Mouse (Mus musculus) testis, adult 10 weeks (tissue): ENCODE data around the gene Pnlip. TPM values are rescaled to one million over a fixed set of nuclear protein-coding genes. Genes with fewer than 3 reads are reported as not detected.

Experiments used
- polyA plus RNA-seq: library from polyadenylated mRNA; stranded (reverse); fragments of 350-450 nt; fragmentation: Illumina TruSeq; extraction: RNeasy Lipid Tissue Mini Kit (QIAGEN cat#74804); gene quantifications from one replicate; pipeline ENCODE4 v1.2.3, GENCODE M21; 2014; ENCODE audit warnings: low read depth, low replicate concordance

The Pnlip gene
- 0.78 TPM for polyA plus RNA-seq

DNA sequence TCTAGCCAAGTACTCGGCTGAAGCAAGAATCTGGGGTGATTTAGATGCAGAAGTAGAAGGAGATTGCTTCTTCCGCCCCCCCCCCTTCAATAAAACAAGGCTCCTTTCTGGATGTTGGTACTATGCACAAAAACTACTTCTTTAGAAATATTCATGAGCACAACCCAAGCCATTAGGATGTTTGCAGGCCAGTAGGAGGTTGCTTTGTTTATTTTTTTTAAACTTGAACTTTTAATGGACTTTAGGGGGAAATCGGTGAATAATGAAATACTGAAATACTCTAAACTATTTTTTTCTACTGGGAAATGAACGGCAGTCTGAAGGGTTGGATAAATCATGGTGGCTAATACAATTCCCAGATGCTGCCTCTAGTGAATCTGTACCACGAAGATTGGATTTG lies at the start of gene Pnlip:
Gene Pnlip, plus strand, starts transcription at position 301 of the 400 bp plus-strand sequence.

DNA sequence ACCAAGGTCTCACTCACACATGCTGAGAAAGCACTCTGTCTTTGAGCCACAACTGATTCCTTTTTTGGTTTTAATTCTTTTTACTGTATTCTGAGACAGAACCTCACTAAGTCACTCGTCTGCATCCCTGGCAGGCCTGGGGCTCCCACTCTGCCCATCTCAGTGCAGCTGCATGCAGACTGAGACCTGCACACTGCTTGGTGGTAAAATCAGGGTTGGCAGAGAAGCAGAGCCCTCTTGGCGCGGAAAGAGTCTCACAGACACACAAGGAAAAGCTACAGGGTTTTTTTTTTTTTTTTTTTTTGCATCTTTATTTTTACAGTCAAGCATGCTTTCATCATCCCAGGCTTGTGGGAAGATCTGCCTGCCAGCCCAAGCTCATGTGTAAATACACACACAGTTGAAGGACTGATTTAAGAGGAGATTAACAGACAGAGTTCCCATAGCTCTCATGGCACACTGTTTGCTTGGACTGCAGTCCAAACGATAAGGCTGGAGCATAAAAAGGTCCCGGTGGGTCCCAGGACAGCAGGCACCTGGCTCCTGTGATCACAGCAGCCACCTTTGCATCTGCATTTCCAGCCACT lies 76.2 kb downstream of the Pnlip start, which contains the start of gene Pnliprp1:
Gene Pnliprp1, plus strand, starts transcription at position 443 of the 587 bp plus-strand sequence.

Other genes with a start within 250 kb of the Pnlip start
- 1.5 TPM for gene Gfra1, start 196.6 kb upstream of the Pnlip start, polyA plus RNA-seq
- gene Ccdc172, start 140.5 kb upstream of the Pnlip start, polyA plus RNA-seq: 85.4 TPM
- not detected for gene Pnliprp1, start 76.4 kb downstream of the Pnlip start, polyA plus RNA-seq
- 0.56 TPM for gene Pnliprp2, start 107.2 kb downstream of the Pnlip start, polyA plus RNA-seq
- gene 1700019N19Rik, start 142.0 kb downstream of the Pnlip start, polyA plus RNA-seq: 92.6 TPM